Mouse (Mus musculus) hindbrain, postnatal 0 days (tissue): ENCODE measurements at regions not wholly inside any gene's neighbourhood (a gene's known extent, or its start where the extent isn't known, plus 50 kb on each side); places are given as distances from the start of the nearest gene placed in this dataset.

Experiments used
- ATAC-seq: fragments of 200-750 bp; cut with Nextera tagmentation; 2 replicates; pipeline ENCODE4 v1.8.0; 2017; ENCODE audit warnings: mild to moderate bottlenecking, moderate TSS enrichment, moderate library complexity
- DNase-seq: peaks from one replicate; pipeline ENCODE4 v3.0.0-alpha.2; 2015; ENCODE audit warnings: low spot score
- H3K27ac ChIP-seq: fragments of 300-500 bp; sonication (generic); 2 replicates; pipeline ENCODE4 v1.5.1; 2014; ENCODE audit warnings: mild to moderate bottlenecking
- H3K27me3 ChIP-seq: fragments of 300-500 bp; sonication (generic); 2 replicates; pipeline ENCODE4 v1.6.1; 2014; ENCODE audit warnings: low read length, mixed read lengths; ENCODE audit not compliant: insufficient read depth
- H3K36me3 ChIP-seq: fragments of 300-500 bp; sonication (generic); 2 replicates; pipeline ENCODE4 v1.6.1; 2014; ENCODE audit warnings: low read length, mixed read lengths; ENCODE audit not compliant: insufficient read depth
- H3K4me1 ChIP-seq: fragments of 300-500 bp; sonication (generic); 2 replicates; pipeline ENCODE4 v1.6.1; 2014; ENCODE audit warnings: antibody characterized with exemption, low read length, mixed read lengths; ENCODE audit not compliant: insufficient read depth
- H3K4me2 ChIP-seq: fragments of 300-500 bp; sonication (generic); 2 replicates; pipeline ENCODE4 v1.6.1; 2014; ENCODE audit warnings: low read depth, mild to moderate bottlenecking, low read length, moderate library complexity, mixed read lengths
- H3K4me3 ChIP-seq: fragments of 300-500 bp; sonication (generic); 2 replicates; pipeline ENCODE4 v1.5.1; 2014; ENCODE audit warnings: low read length
- H3K9ac ChIP-seq: fragments of 300-500 bp; sonication (generic); replicated peaks from 2 replicates; pipeline ENCODE4 v1.6.1; 2014; ENCODE audit warnings: mild to moderate bottlenecking, low read length, moderate library complexity, mixed read lengths
- H3K9me3 ChIP-seq: fragments of 300-500 bp; sonication (generic); 2 replicates; pipeline ENCODE4 v1.6.1; 2016; ENCODE audit warnings: low read length, mixed read lengths
- CTCF ChIP-seq: IDR thresholded peaks from 2 replicates; pipeline ENCODE4 v1.5.1; 2016; ENCODE audit warnings: antibody characterized with exemption, control low read depth, low read depth
- WGBS: fragments of 180-500 bp; shearing (Covaris S2); extraction: QIAGEN DNeasy Blood & Tissue Kit; methylation state at CpG from one replicate; pipeline ENCODE4 v1.1.7; 2014; 5-methylcytosine and 5-hydroxymethylcytosine counted together

DNA sequence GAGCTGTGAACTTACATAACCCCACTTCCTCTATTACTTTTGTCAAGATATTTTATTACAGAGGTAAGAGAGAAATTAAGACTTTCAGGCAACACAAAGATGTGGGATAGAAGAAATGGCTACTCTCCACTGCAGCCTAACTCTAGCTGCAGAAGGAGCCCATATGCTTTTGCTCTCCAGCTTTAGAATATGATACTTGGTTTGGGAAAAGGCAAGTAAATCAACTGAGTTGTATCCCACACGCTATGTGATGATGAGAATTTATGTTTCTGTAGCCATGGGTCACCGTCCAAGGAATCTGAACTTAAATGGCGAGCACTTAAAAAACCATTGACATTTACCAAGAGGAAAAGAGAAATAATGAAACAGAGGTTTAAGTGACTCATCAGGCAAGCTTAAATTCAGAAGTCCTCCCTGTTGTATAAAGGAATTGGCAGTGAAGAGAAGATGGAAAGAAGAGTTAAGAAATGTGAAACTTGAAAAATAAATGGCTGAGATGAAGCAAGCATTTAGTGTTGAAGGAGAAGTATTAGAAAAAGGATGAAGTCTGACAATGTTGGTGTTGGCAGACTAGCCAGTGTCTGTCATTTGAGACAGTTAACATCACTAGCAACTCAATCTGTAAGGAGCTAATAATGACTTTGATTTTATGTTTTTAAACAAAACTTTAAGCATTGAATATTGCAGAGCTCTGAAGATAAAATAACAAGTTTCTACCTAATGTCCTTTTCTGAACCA lies 893.3 kb upstream of the Adam24 start:
- 85% methylated on average over 3 of the region's 3 CpGs for WGBS

DNA sequence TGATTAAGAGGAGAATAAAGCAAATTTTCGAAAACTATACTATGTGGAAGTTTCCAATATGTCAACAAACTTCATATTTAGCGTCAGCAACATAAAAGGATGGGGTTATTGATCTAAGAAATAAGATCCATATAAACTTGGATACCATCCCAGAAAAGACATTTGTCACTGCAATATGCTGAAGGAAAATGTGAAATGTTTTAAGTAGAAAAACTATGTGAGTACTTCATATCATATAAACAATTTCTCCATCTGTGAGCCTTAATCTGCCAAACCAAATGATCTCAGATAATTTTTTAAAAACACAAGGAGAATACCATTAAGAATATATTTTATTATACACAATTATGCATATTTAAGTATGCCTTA lies 892.7 kb upstream of the Adam24 start:
- Histone ChIP-seq H3K4me3 (no peak overlapping the region), H3K4me2 (no peak overlapping the region), H3K36me3 (no peaks in the 10 kb centered on the region), H3K9ac (no peak overlapping the region), H3K27ac (no peak overlapping the region), H3K4me1 (no peaks in the 10 kb centered on the region), H3K27me3 (no peaks in the 10 kb centered on the region), H3K9me3 (no peaks in the 10 kb centered on the region)
- no peak for TF ChIP-seq CTCF
- 77% methylated on average over 2 of the region's 2 CpGs for WGBS
- ATAC-seq (no peak), DNase-seq (no peak)

More for the DNA sequence above, 893.3 kb upstream of the Adam24 start:
- Histone ChIP-seq H3K4me2 (no peak overlapping the region), H3K9me3 (no peaks in the 10 kb centered on the region), H3K27me3 (no peaks in the 10 kb centered on the region), H3K36me3 (no peaks in the 10 kb centered on the region), H3K4me1 (no peaks in the 10 kb centered on the region), H3K4me3 (no peak overlapping the region), H3K9ac (no peak overlapping the region), H3K27ac (no peak overlapping the region)
- DNase-seq (no peak), ATAC-seq (no peak)
- TF ChIP-seq CTCF = no peak
